Mouse (Mus musculus) retina, postnatal 1 day (tissue): Measurements from ENCODE around the gene Zbtb5.
A peak's percentile ranks its signal among the peaks of the same experiment; 100 is the strongest.
"Not testable (repeated sequence)": the region's sequence is repeated elsewhere in the genome, so short reads cannot be mapped to it uniquely, and the experiment has no call there.

ENCODE experiments used
- DNase-seq: peaks from one replicate; pipeline ENCODE4 v3.0.0-alpha.2; 2012

Gene Zbtb5

GRCm38 (mm10) chr4:44967402-44967801, 44.8 kb downstream of the Zbtb5 start:
- no peak for DNase-seq

GRCm38 (mm10) chr4:44965736-44966135, 46.5 kb downstream of the Zbtb5 start:
- DNase-seq: no peak

GRCm38 (mm10) chr4:44965175-44965574, 47.0 kb downstream of the Zbtb5 start:
- DNase-seq: no peak

- no peak for DNase-seq
These were observed 49.1 kb downstream of the Zbtb5 start for GRCm38 (mm10) chr4:44963156-44963555.

GRCm38 (mm10) chr4:44959220-44959619, 53.0 kb downstream of the Zbtb5 start:
- no peak for DNase-seq

- DNase-seq: no peak
These were observed 53.4 kb downstream of the Zbtb5 start for GRCm38 (mm10) chr4:44958776-44959175.

- DNase-seq: no peak
These were observed 59.2 kb downstream of the Zbtb5 start for GRCm38 (mm10) chr4:44953041-44953440.

GRCm38 (mm10) chr4:44948314-44948713, 63.9 kb downstream of the Zbtb5 start:
- no peak for DNase-seq

GRCm38 (mm10) chr4:44947464-44947863, 64.7 kb downstream of the Zbtb5 start:
- DNase-seq: no peak

- not testable (repeated sequence) for DNase-seq
These were observed 66.1 kb downstream of the Zbtb5 start for GRCm38 (mm10) chr4:44946126-44946525.

- peak; percentile 44 for DNase-seq
These were observed 67.7 kb downstream of the Zbtb5 start for GRCm38 (mm10) chr4:44944426-44945075.

- DNase-seq: no peak
These were observed 68.7 kb downstream of the Zbtb5 start for GRCm38 (mm10) chr4:44943480-44943879.

GRCm38 (mm10) chr4:44942237-44942636, 70.0 kb downstream of the Zbtb5 start:
- DNase-seq: no peak
